Mouse (Mus musculus): ENCODE measurements around the gene Slc25a29.

DNA sequence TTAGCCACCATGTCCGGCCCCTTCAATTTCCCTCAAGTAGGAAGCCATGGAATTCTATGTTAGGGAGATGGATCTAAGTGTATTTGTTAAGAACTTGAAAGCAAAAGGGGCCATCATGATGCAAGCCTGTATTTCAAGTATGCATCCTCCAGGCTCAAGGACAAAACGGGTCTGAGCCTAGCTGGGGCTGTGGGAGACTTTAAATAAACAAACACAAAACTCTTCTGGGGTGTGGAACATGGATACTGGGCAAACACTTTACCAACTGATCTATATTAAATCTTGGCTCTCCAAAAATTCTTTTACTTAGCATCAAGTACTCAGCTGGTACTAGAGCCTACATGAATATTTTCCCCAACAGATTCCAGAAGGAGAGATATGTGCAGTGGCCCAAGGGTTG is 48.4 kb downstream of the Slc25a29 start:
- TF ChIP-seq CTCF (IDR thresholded peaks at IDR 0.05; ENCODE audit: low read depth, low read length) (no peak), POLR2A (IDR thresholded peaks at IDR 0.05; ENCODE audit: borderline replicate concordance, low read depth, low read length) (no peak)
